Mouse (Mus musculus): Measurements from ENCODE around the gene 6430531B16Rik. TPM values are rescaled to one million over a fixed set of nuclear protein-coding genes. Genes with fewer than 3 reads are reported as not detected.

The 6430531B16Rik gene
- total RNA-seq, 2 experiments from 2014 or later = 1.0 to 1.4 TPM

GRCm38 (mm10) chr7:139971436-139971835, 7.1 kb downstream of the 6430531B16Rik start:
- DNase-seq (ENCODE audit: extremely low spot score in 1 of 2, low spot score in 1 of 2) = no peak

- DNase-seq (ENCODE audit: extremely low spot score in 1 of 2, low spot score in 1 of 2) = no peak
Observed at GRCm38 (mm10) chr7:139970979-139971378, 7.6 kb downstream of the 6430531B16Rik start.

- DNase-seq (ENCODE audit: extremely low spot score in 1 of 2, low spot score in 1 of 2) = no peak
Observed at GRCm38 (mm10) chr7:139970216-139970919, 8.2 kb downstream of the 6430531B16Rik start.

- peak; percentile 78 to 98 for DNase-seq (ENCODE audit: extremely low spot score in 1 of 2, low spot score in 1 of 2)
Observed at GRCm38 (mm10) chr7:139969348-139970130, 9.0 kb downstream of the 6430531B16Rik start.

GRCm38 (mm10) chr7:139968428-139968827, 10.1 kb downstream of the 6430531B16Rik start:
- no peak for DNase-seq (ENCODE audit: extremely low spot score in 1 of 2, low spot score in 1 of 2)

GRCm38 (mm10) chr7:139967175-139967574, 11.4 kb downstream of the 6430531B16Rik start:
- DNase-seq (ENCODE audit: extremely low spot score in 1 of 2, low spot score in 1 of 2) = no peak

GRCm38 (mm10) chr7:139963814-139964213, 14.7 kb downstream of the 6430531B16Rik start:
- no peak for DNase-seq (ENCODE audit: extremely low spot score in 1 of 2, low spot score in 1 of 2)

GRCm38 (mm10) chr7:139961141-139961540, 17.4 kb downstream of the 6430531B16Rik start:
- no peak for DNase-seq (ENCODE audit: extremely low spot score in 1 of 2, low spot score in 1 of 2)

- DNase-seq (ENCODE audit: extremely low spot score in 1 of 2, low spot score in 1 of 2) = no peak
Observed at GRCm38 (mm10) chr7:139957958-139958357, 20.6 kb downstream of the 6430531B16Rik start.

GRCm38 (mm10) chr7:139957437-139957836, 21.1 kb downstream of the 6430531B16Rik start:
- DNase-seq (ENCODE audit: extremely low spot score in 1 of 2, low spot score in 1 of 2) = no peak

GRCm38 (mm10) chr7:139956658-139957057, 21.9 kb downstream of the 6430531B16Rik start:
- no peak for DNase-seq (ENCODE audit: extremely low spot score in 1 of 2, low spot score in 1 of 2)

- no peak for DNase-seq (ENCODE audit: extremely low spot score in 1 of 2, low spot score in 1 of 2)
Observed at GRCm38 (mm10) chr7:139955505-139955904, 23.1 kb downstream of the 6430531B16Rik start.

GRCm38 (mm10) chr7:139951991-139952633, 26.4 kb downstream of the 6430531B16Rik start:
- DNase-seq (ENCODE audit: extremely low spot score in 1 of 2, low spot score in 1 of 2) = no peak

GRCm38 (mm10) chr7:139951079-139951478, 27.5 kb downstream of the 6430531B16Rik start:
- no peak for DNase-seq (ENCODE audit: extremely low spot score in 1 of 2, low spot score in 1 of 2)

GRCm38 (mm10) chr7:139950283-139950971, 28.1 kb downstream of the 6430531B16Rik start:
- DNase-seq (ENCODE audit: extremely low spot score in 1 of 2, low spot score in 1 of 2) = no peak

- DNase-seq (ENCODE audit: extremely low spot score in 1 of 2, low spot score in 1 of 2) = no peak
Observed at GRCm38 (mm10) chr7:139949893-139950282, 28.7 kb downstream of the 6430531B16Rik start.

- no peak for DNase-seq (ENCODE audit: extremely low spot score in 1 of 2, low spot score in 1 of 2)
Observed at GRCm38 (mm10) chr7:139946032-139946431, 32.5 kb downstream of the 6430531B16Rik start.

GRCm38 (mm10) chr7:139945516-139945915, 33.0 kb downstream of the 6430531B16Rik start:
- DNase-seq (ENCODE audit: extremely low spot score in 1 of 2, low spot score in 1 of 2) = no peak

GRCm38 (mm10) chr7:139944291-139945240, 34.0 kb downstream of the 6430531B16Rik start:
- no peak for DNase-seq (ENCODE audit: extremely low spot score in 1 of 2, low spot score in 1 of 2)
